Mouse (Mus musculus) retina, embryonic 14.5 days (tissue): ENCODE measurements around the gene Cers6.

ENCODE experiments used
- DNase-seq: peaks from one replicate; pipeline ENCODE4 v3.0.0-alpha.2; 2015; ENCODE audit warnings: low spot score

Gene Cers6

DNA sequence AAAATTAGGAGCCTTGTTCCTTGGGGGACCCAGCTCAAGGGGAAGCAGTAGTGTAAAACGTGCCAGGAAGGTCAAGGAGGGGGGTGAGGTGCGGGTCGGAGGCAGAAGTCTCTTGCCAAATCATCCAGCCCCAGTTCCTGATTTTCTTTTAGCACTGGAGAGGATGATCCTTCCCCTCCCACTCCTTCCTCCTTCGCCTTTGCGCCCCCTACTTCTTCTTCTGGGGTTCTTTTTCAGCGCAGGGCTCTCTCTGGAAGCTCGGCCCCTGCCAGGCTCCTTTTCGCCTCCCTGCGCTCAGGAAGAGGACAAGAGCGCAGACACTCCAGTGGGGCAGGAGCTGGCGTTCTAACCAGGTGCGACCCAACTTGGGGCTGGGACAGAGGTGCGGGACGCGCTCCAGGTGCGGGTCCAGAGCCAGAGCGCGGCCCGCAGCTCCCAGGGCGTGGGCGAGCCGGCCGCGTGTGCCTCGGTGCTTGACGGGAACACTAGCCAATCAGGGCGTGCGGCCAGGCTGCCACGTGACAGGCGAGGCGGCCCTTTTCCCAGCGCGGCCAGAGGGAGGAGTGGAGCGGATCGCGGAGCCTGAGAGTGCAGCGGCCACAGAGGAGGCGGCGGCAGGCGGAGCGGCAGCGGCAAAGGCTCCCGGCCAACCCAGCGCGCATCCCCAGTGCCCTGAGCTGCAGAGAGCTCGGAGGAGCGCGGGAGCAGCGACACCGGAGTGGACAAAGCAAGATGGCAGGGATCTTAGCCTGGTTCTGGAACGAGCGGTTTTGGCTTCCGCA, at the start of gene Cers6:
Gene Cers6, plus strand, starts transcription at position 538 of the 782 bp plus-strand sequence.
- DNase-seq, result peak; percentile 96

DNA sequence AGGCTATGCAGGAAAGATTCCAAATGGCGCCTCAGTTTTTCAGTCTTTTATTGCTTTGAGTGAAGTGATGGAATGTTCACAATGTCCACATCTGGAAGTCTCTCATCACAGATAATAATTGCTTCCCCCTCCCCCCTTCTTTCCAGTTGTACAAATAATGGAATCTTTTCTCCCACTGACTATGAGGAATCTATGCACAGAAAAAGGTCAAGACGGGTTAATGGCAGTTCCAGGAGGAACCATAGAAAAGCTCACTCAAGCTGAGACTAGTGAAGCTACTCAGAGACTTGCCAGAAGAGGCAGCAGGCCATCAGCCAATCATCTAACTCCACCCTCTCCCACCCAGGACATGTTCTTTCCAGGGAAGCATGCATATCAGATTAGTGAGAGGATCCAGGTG, 46.8 kb upstream of the Cers6 start:
- DNase-seq, result no peak

DNA sequence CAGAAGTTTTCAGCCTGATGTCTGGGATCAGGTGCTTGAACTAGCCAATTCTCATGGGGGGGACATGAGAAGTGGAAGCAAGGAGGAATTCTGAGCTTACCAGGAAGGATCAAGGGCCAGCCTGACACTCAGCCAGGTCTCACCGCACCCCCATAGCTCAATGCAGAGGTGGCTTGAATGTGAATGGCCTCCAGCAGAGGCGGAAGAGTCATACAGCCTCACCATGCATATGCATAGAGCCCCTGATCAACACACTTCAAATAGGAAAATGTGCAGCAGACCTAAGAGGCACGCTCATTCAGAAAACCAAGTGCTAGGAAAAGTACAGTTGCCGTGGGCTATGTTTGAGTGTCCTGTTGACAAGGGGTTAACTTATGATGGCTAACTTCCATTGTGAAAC, 42.2 kb upstream of the Cers6 start:
- no peak for DNase-seq

DNA sequence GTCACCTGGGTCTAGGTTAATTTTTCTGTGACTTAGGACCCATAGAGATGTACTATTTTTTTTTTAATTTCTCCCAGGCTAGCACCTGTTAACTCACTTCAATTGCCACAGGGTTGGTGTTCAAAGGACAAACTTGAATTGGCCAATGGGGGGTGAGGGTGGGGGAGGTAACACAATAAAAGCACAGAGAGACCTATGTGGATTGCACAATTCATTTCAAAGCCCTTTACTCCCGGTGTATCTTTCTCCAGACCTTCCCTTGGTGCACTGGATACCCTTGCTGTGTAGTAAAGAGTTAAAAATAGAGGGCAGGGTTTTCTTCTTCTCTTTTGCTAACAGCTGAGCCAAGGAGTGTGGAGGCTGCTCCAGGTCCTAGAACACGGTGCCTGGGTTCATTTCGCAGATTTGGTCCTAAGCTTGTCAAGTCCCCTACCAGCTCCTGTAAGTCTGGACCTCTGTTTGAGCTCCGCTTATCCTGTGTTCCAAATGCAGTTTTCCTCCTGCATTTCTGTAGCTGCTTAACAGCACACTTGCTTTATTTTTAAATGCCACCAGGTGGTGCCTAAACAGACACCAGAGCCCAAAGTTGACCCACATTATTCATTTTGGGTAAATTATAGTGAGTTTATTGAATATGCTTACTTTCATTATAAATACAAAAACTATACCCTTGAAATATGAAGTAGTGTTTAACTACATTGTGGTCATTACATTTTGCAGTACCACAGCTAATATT, 38.9 kb upstream of the Cers6 start:
- no peak for DNase-seq

DNA sequence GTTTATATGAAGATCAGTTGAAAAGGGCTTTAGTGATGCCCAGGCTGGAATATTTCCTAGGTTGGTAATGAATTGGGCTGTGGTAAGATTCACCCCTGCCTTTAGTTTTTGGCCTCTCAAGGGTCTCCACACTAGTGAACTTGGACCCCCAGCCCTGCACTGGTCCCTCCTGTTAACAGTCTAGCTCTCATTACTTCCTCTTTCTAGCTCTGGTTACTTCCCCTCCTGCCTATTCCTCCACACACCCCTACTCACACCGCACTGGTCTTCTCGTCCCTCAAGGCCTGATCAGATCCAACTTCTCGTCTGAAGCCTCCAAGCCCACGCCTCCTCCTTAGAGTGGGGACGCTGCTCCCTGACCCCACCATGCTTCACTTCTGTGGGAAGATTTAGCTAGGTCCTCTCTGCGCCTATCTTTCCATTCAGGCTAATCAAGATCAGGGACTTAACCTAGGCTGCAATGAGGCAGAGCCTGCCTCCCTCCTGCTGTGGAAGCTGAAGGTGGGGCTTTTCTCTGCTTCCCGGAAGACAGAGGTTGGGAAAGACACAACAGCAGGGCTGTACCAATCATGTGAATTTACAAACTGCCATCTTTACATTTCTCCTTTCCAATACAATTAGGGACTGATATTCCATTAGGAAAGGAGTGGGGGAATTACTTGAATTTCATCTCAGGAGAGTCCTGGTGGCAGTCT, 35.8 kb upstream of the Cers6 start:
- no peak for DNase-seq

DNA sequence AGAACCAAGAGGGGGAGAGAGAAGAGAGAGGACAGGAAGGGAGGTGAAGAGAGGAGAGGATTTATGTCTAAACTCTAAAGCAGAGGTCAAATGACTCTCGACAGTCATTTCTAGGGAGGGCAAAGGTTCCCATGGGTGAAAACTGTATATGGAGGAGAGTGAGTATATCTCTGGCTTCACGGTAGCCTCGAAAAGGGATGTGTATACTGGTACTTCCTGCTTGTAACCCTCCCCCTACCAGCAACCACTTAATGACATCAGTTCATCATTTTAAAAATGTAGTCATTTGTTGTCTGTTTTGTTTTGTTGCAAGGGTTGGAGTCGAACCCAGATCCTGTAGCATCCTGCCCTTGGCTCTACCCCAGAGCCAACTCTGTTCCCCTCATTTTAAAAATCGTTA, 17.9 kb upstream of the Cers6 start:
- no peak for DNase-seq

DNA sequence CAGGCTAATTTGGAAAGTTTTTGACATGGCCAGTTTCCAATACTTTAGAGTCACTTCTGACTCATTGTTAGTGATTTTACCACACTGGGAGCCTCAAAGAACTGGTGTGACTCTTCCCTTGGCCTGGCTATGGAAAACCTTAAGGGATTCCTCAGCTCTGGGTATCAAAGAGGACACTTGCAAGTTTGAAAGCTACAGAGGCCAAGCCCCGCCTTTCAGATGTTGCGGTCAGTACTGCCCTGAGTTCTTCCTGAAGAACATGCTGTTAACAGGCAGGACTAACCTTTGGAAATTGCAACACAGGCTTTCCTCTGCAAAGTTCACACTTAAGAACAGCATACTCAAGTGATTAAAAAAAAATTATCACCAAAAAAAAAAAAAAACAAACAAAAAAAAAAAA, 16.7 kb upstream of the Cers6 start:
- no peak for DNase-seq

DNA sequence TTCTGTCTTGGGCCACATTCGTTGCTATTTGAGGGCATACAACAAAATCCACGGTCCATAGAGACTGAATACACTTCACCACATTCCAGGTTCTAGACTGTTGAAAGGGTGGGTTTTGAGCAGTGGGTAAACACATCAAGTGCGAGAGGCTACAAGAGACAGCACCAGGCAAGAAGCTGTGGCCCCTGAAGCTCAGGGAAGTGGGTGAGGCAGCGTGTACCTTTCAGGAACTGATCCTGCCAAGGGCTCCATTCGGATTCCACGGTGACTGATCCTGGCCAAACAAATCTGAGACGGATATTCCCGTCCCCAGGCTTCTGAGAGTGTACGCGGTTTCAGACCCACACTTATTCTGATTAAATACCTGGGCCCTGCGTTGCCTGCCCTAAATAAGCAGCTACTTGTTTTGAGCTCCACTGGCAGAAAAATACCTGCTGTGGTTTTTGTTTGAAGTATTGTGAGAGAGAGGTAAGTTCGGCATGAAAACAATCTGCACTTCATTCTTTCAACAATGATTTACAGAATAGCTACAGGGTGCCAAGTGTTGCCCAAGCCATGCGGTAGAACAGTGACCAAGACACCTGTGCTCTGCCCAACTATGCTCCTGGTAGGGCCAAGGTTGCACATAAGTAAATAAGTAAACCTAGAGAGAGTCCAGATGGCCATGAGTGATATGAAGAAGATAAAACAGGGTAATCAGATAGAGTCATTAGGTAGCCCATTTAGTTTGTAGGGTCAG, 16.1 kb upstream of the Cers6 start:
- no peak for DNase-seq

DNA sequence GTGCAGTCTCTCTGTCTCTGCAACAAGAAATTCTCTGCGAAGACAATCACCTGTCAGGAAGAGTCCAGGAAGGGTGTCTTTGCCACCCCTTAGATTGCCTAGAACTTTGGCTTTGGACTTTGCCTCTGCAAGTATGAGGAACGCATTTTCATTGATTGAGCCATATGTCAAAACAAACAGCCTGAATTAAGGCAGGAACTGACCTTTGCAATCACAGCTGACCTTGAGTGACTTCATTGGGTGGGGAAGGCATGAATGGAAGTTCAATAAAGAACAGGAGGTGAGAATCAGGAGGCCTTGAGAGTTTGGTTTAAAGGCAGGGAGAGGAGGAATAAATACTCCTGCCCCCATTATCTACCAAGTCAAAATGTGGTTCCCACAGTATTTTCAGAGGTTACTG, 850 bp upstream of the Cers6 start:
- no peak for DNase-seq

DNA sequence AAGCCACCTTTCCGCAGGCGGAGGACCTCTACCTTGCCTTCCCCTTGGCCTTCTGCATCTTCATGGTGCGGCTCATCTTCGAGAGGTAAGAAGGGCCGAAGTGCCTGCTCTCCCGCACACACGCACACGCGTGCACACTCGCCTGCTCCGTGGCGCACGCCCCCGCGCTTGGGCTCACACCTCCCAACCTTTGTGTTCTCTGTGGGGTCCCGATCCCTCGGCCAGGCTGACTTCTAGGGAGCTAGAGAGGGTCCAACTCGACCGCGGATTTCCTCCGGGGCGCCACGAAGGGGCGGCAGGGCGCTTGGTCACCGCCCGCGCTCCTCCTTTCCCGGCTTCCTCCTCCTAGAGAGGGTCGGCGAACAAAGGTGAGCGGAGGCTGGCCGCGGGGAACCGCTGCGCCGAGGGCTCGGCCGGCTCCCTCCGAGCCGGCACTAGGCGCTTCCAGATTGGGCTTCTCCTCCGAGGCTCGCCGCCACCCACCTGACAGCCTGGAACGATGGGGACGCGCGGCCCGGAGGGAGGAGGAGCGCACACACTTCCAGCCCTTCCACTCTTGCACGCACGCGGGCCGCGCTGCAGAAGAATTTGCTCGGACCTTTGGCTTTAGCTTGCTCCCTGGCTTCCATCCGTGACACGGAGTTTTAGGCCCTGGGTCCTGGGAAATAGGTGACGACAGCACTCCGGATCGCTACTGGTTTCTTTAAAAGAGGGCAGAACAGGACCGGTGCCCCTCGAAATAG, 651 bp downstream of the Cers6 start:
- peak; percentile 63 for DNase-seq

DNA sequence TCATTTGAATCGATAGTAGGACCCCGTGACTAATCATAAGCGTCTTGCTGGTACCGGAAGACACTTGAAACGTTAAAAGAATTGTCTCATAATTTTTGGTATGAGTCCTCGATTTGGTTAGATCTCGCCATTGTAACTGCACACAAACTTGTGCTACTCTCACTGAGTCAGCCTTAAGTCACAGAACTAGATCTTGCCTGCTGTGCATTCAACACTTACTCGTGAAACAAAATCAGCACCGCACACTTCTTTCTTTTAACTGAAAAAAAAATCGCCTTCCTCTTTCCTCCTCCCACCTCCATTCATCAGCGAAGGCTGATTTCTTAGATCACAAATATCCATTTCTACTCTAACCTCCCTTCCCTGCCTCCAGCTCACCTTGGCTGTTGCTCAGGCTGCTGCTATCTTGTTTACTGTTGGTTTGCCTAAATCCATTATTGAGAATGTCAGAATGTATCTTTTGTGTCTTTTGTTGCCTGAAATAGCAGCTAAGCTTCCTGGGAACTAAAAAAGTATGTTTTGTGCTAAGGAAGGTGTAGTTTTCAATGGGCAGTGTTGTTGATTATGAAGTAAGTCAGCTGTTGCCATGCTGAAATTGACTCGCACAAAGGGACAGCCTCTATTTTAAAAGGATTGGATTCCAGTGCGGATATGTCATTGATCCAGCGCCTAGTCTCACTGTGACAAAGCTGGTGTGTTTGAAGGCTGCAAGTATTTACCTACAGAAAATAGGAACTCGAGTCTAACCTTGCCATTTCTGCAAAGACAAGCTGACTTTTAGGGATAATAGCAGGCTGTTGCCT, 1.4 kb downstream of the Cers6 start:
- no peak for DNase-seq

DNA sequence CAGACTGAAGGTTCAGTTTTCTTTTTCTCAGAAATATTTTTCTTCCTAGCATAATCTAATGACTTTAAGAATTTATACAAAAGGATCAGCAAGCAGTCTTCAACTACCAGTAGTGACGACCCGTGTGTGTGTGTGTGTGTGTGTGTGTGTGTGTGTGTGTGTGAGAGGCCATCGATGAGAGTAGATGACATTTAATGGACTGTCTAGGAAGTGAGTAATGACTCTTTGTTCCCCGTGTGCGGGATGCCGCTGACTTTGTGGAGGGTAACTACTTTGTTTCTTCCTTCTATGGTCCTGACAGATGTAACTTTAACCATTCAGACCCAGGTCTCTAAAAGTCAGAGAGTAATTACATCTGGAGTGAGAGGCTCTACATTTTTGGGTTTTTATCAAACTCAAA, 2.3 kb downstream of the Cers6 start:
- DNase-seq, result no peak

DNA sequence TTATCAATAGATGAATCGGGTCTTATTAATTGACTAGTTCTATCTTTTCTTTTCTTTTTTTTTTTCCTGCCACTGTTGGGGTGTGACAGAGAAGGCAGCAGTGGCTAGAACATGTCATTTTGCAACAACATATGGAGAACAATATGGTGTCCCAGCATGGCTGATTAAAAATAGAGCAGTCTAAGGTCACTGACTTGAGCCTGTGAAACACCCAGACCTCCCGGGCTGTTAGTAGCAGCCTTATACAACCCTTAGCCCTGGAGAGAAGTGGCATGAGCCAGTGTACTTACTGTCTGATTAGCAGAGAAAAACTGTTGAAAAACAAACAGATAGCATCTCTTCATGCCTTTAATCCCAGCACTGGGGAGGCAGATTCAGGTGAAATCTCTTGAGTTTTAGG, 3.1 kb downstream of the Cers6 start:
- DNase-seq, result no peak

DNA sequence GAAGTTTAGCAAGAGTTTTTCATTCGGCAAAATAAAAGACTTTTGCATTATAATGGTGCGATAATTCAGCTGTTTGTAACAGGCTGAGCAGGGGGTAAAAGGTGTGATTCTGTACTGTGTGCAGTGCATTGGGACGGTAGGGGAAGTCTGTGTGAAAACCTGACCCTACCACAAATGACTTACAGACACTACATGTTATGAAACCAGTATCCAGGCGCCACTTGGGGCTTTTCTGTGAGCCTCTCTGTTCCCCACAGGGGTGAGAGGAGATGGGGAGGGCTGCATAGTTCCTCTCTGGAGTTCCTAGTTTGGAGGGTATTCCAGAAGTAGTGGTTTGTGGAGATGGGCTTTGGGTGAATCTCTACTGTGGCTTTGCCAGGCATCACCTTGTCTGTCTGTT, 5.9 kb downstream of the Cers6 start:
- no peak for DNase-seq

DNA sequence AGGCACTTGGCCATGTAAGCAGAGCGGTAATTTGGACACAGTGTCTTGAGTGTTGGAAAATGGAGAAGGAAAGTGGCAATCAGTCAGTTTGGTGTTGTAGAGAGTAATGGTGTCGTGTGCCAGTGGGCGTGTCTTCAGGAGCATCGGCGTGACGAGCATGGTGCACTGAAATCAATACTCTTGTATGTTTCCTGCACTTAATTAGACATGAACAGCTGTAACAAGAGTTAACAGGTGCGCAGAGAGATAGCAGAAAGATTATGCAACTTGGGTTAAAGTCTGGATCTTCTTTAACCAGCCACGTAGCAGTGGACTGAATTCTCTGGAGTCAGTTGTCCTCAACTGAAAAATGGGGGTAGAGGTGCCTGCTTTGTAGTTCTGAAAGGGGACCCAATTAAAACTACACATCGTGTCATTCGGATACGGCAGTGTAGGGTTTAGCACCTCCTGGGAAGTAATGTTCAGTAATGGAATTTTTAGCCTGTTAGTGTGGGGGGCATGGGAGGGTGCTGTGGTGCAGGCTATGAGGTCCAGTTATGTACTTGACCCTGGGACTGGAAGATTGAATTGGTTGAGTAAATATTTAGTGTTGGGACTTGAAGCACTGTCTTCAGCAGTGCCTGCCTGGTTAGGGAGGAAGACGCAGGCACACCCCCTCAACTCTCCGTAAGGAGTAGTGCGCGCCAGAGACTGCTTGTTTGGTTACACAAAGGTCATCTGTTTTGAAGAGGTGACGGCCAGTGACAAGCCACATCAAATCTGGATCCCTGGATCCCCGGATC, 9.9 kb downstream of the Cers6 start:
- no peak for DNase-seq

DNA sequence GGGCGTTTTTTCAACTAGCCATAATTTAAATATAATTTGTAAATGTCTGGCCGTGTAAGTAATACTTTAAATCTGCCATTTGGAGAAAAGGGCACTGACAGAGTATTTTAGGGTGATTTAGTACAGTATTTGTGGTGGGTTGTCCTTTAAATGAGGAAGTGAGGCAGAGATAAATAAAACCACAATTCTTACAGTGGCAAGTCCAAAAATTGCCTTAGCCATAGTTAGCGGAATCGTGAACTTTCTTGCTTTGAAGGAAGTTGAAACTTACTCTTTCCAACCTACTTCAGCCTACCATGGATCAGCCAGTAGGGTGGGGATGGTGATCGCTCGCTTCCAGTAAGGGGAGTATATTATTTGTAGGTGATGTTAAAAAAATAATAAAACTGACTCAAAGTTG, 11.8 kb downstream of the Cers6 start:
- DNase-seq, result no peak

DNA sequence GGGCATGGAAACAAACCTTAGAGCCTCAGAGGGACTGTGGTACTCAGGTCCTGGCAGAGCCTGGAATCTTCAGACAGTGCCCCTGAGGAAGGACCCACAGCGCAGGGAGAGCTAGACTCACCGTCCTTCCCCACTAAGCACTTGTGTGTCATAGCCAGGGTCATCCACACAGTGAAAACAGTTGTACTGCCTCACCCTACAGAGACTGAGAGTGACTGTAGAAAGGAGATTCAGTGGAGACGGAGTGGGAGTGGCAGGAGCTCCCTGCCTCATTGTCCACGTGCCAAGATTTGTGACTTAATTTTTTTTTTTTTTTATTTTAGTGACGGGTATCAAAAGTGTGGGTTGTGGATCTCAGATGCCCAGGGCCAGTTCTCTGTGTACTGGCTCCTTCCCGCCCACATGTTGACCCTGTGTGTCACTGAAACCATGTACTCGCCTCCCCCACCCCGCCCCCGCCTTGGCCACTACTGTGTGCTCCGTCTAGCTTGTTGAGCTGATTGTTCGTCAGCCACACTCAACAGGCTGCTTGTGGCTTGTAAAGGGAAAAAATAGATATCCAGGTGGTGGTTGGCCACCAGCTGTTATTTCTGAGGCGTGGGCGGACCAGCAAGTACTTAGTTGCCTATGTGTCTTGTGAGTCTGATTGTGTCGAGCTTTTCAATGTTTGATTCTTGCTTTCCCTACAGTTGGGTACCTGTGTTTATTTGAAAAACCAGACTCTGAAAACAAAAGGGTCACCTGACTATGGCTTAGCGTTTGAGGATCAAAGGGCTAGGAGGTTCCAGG, 12.6 kb downstream of the Cers6 start:
- DNase-seq, result no peak

DNA sequence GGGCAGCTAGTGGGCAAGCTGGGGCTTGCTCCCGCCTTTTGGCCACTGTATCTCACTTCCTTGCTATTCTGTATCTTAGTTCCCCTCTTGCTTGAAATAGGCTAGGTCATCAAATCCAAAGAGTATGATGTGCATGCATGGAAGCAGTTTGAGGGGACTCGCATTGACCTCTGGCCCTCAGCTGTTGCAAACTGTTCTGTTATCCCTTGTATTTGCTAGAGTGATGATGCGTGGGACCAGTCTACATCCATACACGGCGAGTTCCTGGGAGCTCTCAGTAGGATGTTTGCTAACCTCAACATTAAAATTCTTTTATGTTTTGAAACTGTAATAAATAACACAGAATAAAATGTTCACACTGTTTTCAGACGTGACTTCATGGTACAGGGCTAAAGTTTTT, 13.3 kb downstream of the Cers6 start:
- no peak for DNase-seq

DNA sequence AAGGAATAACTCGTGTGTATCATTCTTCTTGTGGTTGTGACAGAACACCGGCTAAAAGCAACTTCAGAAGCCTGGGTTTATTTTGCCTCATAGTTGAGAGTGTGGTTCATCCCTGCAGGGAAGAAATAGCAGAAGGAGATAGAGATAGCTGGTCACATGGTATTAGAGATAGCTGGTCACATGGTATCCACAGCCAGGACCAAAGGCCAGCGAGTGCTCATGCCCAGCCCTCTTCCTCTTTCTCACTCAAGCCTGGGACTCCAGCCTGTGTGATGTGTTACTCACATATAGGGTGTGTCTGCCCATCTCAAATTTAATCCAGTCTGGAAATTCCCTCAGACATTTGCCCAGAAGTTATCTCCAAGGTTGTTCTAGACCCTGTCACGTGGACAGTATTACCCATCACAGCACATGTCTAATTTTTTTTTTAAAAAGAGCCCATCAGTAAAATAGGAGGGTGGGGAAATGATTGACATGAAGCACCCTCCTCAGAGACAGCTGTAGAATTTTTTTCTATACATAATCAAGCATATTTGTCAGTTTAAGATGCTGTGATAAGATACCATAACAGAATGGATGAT, 17.9 kb downstream of the Cers6 start:
- DNase-seq, result no peak
